Mouse (Mus musculus) E14TG2a.4 (cell line): ENCODE measurements around the gene Slc22a18.

Source experiments
- CTCF ChIP-seq: conservative IDR thresholded peaks from 2 replicates; pipeline ENCODE4 v1.5.1; 2014; ENCODE audit warnings: low read length
- POU5F1 ChIP-seq: IDR thresholded peaks from 2 replicates; pipeline ENCODE4 v1.6.1; 2014; ENCODE audit warnings: low read length, borderline replicate concordance

DNA sequence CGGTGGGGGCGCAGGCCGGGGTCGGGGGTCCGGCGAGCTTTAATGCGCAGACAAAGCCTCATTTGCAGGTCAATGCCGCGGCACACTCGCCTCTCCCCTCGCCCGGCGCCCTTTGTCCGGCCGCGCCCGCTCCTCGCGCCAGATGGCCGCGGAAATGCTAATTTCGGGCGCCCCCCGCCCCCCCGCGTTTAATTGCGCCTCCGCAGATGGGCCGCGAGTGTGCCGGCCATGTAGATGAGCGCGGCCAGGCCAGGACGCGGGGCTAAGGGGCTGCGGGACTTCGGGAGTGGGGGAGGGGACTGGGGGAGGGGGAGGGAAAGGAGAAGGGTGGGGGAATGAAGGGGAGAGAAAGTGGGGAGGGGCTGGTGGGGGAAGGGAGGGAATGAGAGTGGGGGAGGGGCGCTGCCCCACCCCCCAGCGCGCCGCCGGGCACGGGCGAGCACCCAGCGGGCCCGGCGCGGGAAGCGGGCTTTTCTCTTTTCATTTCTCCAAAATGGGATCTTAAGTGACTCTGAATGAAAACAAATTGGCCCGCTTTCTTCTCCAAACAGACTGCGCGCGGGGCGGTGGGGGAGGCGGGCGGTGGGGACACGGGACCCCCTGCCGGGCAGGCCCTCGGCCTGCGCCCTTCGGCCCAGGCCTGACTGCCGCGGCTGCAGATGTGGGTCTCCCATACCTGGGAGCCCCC, 35.5 kb upstream of the Slc22a18 start:
- no peak for TF ChIP-seq CTCF
- TF ChIP-seq POU5F1, result no peak
